Mouse (Mus musculus): ENCODE results near the gene Vapa. TPM values are rescaled to one million over a fixed set of nuclear protein-coding genes. Genes with fewer than 3 reads are reported as not detected.
"Not testable (repeated sequence)": the region's sequence is repeated elsewhere in the genome, so short reads cannot be mapped to it uniquely, and the experiment has no call there.

Gene Vapa
- total RNA-seq (2015) (195 and 214 TPM in 2 replicates), total RNA-seq (2017) (141 and 147 TPM in 2 replicates)

DNA sequence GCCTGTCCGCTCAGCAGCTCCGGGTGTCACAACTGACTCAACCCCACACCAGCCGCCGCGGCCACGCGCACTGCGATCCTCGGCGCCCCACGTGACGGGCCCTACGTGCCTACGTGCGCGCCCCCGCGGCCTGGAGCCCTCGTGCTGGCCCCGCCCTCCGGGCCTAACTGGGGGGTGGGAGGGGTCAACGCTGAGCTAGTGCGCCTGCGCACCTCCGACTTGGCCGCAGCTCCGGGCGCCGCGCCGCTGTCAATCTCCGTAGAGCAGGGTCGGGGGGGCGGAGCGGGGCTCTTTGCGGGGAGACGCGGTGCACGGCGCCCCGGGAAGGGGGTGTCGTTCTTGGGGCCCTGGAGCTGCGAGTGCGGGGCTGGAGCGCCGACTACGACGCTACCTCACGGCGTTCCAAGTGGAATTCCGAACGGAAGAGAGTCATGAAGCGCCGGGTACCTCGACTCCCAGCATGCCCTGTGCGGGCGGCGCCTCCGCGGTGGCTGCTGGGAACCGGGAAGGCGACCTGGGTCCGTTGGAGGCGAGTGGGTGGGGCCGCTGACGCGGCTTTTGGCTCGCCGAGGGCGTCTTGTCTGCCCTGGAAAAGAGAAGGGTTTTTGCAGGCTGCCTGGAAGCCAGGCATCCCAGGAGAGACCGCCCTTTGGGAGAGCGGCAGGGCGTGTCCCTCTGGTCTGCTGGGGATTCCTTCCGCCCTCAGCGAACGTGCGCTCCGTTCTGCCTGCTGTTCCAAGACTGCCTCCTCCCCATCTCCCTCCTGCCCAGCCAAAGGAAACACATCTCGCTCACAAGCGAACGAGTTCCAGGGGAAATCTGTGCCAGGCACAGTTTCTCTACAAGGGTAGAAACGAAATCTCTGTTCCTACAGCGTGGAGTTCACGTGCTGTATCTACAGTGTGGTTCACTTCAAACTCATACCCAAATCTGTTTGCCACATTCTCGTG is at the start of gene Vapa:
Gene Vapa, minus strand, starts transcription at position 93 of the 950 bp plus-strand sequence.
- peak; percentile 73 for ATAC-seq (replicated peaks; ENCODE audit: poor library complexity)

DNA sequence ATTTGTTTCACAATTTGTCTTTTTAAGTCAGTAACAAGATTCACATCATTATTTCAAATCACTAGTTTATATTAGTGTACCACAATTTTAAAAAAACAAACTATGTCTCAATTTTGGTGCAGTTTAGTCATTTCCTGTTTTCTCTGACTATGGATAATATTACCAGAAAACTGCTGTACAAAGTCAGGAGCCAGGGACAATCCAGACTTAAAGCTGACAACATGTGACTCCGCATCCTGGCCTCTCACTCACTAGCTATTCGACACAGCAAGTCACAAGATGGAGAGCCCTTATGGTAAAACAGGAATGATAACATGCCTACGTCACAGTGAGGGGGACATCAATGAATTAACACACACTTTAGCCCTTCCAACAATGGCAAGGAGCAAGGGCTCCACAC is 49.3 kb upstream of the Vapa start:
- no peak for ATAC-seq (replicated peaks; ENCODE audit: poor library complexity)

DNA sequence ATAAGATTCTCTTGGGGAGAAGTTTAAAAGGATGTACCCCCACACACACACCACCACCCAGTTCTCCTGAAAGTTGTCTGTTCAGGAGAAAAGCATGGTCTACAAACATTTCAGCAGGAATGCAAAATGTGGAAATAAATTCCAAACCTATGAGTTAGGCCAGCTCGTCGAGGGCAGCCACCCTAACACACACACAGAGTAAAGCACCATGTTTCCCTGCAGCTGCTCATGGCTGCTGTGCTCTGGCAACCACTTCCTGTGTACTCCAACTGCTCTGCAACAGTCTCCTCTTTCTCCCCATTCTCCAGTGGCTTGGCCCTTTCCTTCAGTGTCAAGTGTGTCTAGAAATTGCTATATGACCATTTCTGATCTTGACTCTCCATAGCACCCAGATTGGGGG is 45.1 kb upstream of the Vapa start:
- ATAC-seq (replicated peaks; ENCODE audit: poor library complexity), result no peak

DNA sequence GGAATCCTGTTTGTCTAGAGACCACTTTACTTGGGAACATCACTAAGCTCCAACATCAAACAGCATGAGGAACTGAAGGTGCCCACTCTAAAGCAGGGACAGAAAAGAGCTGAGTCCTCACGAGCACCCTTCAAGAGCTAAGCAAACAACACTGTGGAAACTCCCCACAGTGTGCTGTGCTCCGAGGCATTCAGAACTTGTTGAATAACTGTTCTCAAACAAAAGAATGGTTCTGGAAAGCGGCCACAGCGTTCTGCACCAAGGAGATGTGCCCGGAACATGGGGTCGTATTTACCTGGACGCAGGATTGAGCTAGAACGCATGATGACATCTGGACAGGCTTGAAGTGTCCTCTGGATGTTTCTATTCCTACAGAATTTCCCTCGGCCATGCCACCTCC is 44.6 kb upstream of the Vapa start:
- no peak for ATAC-seq (replicated peaks; ENCODE audit: poor library complexity)

DNA sequence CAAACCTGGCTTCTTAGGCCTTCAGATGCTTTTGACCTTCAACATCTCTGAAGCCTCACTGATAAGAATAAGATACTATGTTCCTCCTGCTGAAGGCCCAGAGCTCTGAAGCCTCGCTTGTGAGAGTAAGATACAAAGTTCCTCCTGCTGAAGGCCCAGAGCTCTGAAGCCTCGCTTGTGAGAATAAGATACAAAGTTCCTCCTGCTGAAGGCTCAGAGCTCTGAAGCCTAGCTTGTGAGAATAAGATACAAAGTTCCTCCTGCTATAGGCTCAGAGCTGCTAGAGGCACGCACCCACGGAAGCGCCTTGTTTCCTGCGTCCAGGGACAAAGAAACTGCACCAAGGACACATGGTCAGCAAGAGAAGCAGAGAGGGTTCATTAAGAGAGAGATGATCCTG is 43.4 kb upstream of the Vapa start:
- no peak for ATAC-seq (replicated peaks; ENCODE audit: poor library complexity)

DNA sequence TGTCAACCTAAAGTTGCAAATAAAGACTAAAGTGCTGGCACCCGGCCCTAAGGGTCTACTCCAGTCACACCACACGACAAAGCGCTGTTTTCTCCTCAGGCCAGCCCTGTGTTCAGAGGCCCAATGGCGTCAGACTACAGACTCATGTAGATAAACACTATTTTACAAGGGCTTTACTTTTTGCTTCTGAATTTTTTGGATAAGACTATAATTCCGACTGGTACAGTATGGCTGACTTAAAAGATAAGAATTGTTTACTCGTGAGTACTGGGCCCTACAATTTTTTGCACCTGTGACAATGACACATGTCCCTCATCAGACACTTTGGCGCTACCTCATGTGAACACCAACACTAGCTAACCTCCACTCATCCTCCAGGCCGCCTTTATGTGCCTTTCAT is 42.7 kb upstream of the Vapa start:
- peak; percentile 83 for ATAC-seq (replicated peaks; ENCODE audit: poor library complexity)

DNA sequence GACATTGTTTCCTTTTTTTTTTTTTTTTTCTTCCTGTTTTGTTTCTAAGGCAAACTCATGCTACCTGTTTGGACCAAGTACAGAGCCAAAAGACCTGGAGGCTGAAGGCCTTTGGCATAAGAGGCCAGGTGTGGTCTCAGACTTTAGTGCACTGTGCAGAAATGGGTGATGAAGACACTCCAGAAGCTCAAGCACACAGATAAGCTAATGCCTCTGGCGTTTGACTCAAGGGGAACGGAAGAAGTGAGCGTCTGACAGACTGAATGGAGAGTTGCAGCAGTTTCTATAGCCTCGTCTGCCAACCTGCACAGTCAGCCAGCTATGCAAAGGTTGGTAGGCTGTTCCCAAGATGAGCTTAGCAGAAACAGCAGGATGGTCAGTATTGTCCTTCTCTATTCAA is 42.3 kb upstream of the Vapa start:
- ATAC-seq (replicated peaks; ENCODE audit: poor library complexity), result 0 out of 2 replicates have a peak, but pooled peaks have one; percentile 3

DNA sequence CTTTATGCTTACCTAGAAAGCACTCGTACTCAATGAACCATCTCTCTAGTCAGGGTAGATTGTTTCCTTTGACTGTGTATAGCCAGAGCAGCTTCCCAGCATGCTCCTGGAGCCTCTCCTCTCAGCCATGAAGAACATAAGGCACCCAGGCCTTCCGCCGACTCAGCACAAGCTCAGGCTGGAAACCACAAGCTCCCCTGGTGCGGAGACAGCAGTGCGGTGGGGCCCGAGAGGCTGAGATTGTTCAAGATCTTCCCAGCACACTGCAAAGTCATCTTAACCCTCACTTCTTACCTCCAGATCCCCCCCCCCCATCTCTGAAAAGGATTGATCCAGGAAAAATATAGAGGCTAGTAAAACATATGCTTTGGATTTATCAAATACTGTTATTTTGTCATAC is 37.2 kb upstream of the Vapa start:
- ATAC-seq (replicated peaks; ENCODE audit: poor library complexity), result no peak

DNA sequence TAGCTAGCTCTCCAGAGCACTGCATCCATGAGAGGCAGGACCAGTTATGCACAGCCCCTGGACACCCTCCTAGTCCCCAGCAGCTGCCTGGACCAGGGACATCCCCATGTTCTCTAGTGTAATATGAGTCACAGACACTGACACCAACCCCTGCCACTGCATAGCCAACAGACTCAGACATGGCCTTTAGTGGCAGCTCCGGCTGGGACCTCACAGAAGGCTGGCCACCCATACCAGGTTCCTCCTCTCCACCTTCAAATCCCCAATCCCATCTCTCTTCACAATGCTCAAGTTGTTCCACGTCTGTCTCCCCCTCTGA is 35.8 kb upstream of the Vapa start:
- ATAC-seq (replicated peaks; ENCODE audit: poor library complexity), result no peak

DNA sequence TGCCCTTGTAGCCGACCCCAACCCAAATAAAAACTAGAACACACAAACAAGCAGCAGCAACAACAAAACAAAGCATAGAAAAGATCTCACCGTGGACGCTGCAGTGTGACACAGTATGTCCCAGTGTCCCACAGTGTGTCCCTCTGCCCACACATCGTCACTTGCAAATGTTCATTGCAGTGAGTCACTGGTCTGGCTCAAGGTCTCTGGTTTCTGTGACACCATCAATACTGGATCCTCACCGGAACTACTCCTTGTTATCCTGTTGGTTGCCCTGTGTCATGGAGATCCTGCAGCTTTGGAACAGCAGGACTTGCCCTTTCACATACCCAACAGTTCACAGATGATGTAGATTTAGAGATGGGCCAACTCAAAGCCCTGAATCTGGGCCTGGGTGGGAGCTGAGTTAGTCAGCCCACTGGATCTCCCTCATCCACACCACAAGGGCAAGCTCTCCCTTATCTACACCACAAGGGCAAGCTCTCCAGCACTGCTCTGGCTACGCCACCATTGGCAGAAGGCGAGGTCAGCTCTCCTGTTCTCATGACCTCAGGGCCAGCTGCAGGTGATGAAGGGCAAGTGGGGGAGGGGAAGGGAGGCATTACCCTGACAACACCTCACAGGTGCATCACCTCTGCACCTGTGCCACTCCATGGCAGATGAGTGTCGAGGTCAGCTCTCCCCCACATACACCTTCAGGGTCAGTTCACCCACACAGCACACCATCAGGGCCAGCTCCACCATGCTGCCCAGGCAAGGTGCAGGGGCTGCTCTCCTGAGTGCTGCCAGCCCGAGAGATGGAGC is 35.2 kb upstream of the Vapa start:
- 0 out of 2 replicates have a peak, but pooled peaks have one; percentile 17 for ATAC-seq (replicated peaks; ENCODE audit: poor library complexity)

DNA sequence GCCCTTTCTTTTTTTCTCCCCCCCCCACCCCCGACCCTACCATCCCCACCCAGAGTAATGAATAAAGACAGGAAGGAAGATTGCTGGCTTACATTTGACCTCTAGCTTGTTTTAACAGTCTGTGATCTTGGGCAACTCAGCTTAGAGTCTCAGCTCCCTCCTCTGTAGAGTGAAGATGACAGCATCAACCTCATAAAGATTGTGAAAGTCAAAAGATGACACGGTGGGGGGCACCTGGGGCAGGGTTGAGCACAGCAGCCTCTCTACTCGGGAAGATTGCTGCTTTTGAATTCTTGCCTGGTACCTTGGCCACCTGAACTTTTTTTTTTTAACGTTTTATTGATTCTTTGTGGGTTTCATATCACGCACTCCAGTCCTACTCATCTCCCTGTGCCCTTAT is 34.6 kb upstream of the Vapa start:
- peak; percentile 65 for ATAC-seq (replicated peaks; ENCODE audit: poor library complexity)

DNA sequence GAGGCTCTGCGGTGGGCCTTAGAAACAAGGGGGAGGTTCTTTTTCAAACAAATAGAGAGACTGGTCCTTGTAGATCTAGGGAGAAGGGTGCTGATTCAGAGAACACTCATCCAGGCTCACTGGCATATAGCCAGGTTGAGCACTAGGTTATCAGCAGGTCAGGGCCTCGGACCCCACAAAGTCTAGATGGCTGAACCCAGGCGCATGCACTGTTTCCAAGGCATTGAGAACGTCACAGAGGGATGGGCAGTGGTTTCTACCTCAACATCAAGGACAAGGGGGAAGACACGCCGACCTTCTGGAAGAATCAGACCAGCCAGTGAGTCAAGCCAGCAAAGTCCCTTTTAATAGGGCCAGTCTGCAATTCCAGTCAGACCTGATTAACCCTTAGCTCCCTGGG is 33.9 kb upstream of the Vapa start:
- ATAC-seq (replicated peaks; ENCODE audit: poor library complexity), result no peak

DNA sequence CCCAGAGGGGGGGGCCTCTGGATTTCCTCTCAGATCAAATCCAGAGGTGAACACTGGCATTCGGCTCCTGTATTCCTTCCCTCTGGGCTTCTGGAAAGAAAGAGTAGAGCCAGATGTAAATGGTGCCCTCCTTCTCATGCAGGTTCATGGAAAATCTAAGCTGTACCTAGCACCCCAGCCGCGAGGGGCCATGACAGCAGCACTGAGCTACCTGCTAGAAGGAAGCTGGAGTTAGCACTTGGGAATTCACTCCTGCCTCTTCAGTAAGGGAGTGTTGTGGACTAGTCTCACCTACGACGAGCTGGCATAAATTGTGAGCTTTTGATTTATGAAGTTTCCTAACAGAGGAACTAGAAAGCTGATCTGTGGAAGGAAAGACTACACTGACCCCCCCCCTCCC is 30.2 kb upstream of the Vapa start:
- ATAC-seq (replicated peaks; ENCODE audit: poor library complexity), result no peak

DNA sequence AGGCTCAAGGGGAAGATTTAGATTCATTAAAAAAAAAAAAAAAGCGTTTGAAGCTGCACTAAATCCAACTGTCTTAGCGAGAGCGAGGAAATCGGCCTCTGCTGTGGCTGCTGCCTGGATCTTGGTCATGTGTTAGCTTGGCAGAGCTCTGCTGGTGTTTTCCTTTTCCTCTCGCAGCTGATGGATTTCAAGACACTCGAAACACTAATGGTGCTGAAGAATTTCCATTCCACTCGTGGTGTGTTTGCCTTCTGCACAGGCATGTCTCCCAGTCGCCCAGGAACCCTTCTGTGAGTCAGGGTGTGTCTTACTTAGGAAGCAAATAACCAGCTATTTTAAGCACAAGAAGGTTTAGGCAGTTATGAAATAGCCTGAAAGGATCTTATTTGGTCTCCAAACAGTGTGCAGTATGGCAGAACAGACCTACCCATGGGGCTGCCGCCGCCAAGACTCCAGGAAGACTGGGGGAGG is 29.7 kb upstream of the Vapa start:
- no peak for ATAC-seq (replicated peaks; ENCODE audit: poor library complexity)

DNA sequence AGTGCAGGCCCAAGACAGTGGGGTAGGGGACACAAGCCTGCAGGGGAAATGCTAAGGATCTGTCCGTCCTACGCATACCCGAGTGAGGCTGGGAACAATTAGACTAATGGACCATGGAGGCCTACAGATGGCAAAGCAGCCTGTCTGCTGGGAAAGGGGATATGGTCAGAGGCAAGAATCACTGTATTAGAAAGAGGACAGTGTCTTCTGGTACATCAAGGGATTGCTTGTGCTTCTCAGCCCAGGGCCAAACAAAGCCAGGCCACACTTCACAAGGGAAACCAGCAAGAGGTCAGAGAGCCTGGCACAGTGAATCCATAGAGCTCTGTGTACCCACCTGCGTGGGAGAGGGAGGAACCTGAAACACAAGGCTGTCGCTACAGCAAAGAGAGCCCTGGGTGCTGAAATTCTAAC is 29.2 kb upstream of the Vapa start:
- ATAC-seq (replicated peaks; ENCODE audit: poor library complexity), result no peak

DNA sequence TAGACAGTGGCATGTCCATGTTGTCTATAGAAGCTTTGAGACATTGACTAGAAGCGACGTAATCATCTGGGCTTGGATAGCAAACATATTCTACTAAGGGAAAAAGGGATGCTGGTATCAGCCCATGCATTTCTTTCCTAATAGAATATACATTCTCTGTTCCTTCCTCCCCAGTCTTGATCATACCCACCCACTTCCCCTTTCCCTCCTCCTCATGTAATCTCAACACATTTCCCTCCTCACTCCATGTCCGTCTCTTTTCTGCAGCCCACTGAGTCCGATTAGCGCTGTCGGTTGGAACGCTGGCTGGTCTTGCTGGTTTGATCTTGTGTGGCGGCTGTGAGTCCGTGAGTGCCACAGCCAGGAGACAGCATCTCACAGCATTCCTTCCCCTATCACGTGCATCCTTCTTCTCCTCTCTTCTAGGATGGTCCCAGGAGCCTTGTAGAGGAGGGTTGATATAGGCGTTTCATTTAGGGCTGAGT is 28.4 kb upstream of the Vapa start, which contains the start of gene Txndc2:
Gene Txndc2, minus strand, starts transcription at position 435 of the 485 bp plus-strand sequence.
- peak; percentile 85 for ATAC-seq (replicated peaks; ENCODE audit: poor library complexity)

DNA sequence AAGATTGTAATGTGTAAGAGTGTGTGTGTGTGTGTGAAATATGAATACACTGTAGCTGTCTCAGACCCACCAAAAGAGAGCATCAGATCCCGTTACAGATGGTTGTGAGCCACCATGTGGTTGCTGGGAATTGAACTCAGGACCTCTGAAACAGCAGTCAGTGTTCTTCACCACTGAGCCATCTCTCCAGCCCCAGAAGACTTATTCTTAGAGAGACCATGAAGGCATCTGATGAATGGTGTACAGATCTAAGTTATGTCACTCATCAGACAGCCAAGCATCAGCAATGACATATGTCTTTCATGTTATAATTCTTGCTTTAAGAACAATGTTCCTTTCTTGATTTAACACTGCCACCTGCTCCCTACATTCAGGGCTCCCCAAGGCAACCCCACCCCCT is 25.8 kb upstream of the Vapa start:
- no peak for ATAC-seq (replicated peaks; ENCODE audit: poor library complexity)

DNA sequence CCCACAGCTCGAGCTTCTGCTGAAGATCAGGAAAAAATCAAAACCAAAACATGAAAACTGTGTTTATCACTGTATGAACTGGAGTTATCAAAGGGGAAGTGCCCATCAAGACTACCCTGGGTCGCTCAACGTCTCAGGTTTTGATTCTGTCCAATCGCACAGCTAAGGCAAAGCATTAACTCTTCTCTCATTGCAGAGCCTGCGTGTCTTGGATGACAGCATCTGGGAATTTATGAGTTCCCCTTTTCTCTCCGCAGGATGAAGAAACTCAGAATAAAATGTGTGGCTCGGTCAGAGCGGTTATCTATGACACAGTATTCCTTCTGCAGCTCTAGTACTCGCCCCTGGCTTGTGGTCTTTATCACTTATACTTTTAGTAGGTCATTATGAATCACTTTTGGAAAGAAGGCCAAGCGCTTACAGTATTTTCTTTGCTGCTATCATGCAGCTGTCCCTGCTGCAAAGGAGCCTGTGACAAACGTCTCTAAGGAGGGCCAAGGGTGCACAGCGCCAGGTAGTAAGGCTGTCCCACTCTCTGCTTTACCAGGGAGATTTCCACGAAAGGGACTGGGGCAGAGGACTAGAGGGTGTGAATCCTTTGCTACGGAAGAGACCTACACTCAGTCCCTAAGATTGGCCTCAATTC is 22.5 kb upstream of the Vapa start:
- peak; percentile 95 for ATAC-seq (replicated peaks; ENCODE audit: poor library complexity)

DNA sequence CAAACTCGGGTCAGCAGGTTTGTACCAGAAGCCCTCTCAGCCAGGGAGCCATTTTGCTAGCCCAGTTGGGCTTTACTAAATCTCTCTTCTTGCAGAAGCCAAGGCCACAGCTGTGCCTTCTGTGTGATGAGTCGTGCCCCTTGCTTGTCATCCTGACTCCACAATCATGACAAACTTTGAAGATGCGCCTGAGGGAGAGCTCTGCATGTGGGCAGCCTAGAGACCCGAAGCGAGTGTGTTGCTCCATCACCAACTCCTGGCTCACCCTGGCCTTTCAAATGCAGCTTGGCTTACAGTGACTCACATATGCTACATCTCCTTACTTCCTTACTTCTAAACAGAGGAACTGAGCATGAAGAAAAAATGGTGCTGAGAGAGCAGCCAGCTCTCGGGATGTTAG is 16.6 kb upstream of the Vapa start:
- peak; percentile 90 for ATAC-seq (replicated peaks; ENCODE audit: poor library complexity)

DNA sequence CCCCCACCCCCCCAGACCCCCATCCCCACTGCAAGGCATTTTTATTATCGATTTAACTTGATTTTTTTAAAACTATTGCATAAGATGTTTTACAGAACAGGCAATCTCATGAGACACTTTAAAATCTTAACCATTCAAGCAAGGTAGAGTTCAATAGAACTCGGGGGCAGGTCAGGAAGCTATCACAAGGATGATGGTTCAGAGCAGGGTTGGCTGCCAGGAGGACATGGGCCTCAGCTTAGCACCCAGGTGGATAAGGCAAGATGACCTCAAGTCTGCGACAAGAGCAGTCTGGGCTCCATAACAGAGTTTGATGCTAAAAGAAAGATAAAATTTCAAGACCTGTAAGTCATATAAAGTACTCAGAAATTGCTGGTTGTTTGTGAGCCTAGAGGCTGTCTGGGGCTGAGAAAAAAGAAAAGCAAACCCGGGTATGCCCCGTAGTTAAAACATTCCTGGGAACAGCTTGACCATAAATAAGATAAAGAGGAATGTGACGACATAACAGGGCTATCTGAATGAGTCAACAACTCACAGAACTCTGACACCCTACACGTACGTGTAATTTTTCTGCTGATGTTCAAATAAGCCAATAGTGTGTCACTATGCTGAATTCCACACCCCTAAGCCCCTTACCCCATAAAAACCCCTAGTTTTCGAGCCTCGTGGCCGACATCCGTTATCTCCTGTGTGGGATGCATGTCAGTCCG is 15.6 kb upstream of the Vapa start:
- not testable (repeated sequence) for ATAC-seq (replicated peaks; ENCODE audit: poor library complexity)

Data from megakaryocyte progenitor cell, adult 5-6 weeks (primary cell).